Mouse (Mus musculus): Measurements from ENCODE around the gene A630095N17Rik.

The A630095N17Rik gene

GRCm38 (mm10) chr1:75231664-75232152, at the start of gene A630095N17Rik:
Gene A630095N17Rik, minus strand, starts transcription at chr1:75232102.
- DNase-seq (ENCODE audit: low spot score in 2 of 2), result no peak

- no peak for DNase-seq (ENCODE audit: low spot score in 2 of 2)
These were observed 46.3 kb upstream of the A630095N17Rik start, which contains the start of gene Resp18 for GRCm38 (mm10) chr1:75278228-75278627. Gene Resp18, minus strand, starts transcription at chr1:75278415.

DNA sequence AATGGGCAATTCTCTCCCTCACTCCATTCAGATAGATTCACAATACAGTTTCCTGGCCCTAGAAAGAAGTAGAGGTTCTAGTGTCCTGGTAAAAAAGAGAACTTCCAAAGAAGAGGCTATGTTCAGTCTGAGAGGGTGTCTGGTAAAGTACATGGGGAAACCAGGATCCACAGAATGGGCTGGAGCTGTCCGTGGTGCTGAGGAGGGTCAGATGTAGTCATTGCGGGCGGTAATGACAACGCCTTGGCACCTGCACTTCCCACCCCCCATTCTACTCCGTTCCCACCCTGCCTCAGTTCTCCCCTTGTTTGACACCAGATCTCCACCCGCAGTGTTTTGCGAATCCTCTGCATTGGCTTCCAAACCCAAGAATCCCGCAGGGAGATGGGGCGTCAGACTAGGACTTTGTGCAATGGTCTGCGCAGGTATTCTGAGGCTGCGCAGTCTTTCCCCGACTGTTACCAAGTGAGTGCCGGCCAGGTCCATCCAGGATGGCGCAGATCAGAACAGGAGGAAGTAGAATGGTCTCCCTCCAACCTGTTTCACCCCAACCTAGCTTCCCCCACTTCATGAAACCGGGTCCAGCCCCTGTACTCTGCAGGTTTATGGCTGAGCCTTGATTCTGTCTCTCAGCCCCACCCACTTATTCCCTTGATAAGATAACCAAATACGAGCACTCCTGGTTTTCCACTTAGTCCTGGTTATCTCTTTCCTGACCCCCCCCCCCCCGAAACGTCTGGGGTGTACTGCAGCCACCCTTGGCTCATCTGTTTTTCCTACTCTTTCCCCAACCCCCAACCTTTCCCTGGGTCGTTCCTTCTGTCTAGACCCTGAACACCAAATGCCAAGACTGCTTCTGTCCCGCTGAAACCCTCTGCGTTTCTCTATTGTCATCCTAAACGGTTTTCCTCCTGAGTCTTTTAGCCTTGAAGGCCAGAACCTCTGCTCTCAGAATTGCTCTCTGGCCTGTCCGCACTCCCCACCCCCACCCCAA, 45.6 kb upstream of the A630095N17Rik start:
- no peak for DNase-seq (ENCODE audit: low spot score in 2 of 2)

- peak; percentile 85 to 88 for DNase-seq (ENCODE audit: low spot score in 2 of 2)
These were observed 32.4 kb upstream of the A630095N17Rik start, which contains the start of gene Ptprn for GRCm38 (mm10) chr1:75264091-75264880. Gene Ptprn, minus strand, starts transcription at chr1:75264502.

DNA sequence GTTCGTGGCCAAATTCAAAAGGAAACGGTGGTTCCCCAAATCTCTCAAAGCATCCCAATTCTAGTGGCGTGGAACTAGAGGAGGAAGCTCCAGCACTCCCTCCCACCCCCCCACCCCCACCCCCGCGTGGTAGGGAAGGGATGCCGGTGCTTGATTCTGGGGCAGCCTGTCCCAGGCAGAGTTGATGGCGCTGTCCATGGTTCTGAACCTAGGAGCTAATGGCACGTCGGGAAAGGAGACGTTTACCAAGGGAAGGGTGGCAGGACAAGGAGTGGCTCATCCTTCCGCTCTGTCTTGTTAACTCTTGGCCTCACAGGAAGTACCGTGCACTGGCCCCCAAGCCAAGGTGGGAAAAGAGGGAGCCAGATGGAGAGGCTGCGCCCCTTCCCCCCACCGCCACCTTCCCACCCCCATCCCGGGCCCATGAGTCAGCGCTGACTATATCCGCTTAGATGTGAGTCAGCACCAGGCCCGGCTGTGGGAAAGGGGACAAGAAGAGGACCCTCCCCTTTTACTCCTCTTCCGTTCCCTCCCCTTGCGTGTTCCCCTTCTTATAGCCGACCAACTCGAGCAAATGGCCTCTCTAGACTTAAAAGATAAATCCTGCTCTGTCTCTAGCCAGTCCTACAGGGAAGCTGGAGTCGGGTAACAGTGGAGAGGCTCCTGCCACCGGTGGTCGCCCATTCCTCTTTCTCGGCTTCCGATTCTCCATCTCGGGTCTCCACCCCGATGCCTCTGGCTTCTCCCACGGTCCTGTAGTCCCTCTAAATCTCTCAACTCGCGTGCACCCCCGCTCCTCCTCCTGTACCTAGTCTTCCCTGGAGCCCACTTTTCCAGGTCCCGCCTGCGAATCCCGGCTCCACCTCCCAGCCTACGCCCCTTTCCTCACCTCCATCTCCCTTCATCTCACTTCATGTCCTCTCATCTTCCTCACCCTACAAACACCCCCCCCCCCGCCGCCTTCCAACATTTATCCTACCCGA, 31.4 kb upstream of the A630095N17Rik start:
- DNase-seq (ENCODE audit: low spot score in 2 of 2), result peak; percentile 70 to 72

GRCm38 (mm10) chr1:75261278-75261677, 29.4 kb upstream of the A630095N17Rik start:
- DNase-seq (ENCODE audit: low spot score in 2 of 2), result no peak

DNA sequence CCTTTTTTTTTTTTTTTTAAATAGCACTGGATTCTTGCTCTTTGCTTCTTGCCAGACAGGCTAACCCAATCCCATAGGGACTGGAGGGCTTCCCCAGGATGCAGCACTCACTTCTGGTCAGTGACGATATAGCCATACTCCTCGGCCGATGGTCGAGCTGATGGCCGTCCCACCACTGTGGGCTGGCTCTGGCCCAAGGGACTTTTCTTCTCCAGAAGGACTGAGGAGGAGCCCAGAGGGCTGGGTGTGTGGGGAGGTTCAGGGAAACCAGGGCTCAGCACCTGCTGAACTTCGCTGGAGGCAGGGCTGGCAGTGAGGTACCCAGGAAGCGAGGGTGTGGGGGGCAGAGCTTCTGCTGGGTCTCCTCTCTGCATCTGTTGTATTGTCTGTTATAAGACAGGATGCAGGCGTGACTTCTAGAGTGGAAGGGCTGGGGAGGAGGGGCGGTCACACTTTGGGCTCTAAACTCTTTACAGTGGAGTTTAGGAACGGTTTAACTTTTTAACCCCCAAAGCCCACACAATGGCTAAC, 23.7 kb upstream of the A630095N17Rik start:
- no peak for DNase-seq (ENCODE audit: low spot score in 2 of 2)

DNA sequence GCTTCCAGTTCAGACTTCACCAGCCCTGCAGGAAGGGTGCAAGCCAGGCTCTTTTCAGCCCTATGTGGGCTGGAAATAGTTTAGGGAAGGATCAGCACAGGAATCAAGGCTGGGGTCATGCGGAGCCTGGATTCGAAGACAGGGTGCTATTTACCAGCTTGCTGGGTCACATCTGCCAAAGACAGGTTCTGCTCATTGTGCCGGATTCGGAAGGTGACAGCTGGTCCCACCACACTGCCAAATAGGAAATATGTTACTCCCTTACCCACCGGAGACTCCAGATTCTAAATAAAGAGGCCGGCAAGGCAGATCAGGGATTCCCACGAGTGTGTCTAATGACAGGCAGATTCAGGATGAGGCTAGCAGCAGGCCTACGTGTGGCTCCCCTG, 22.7 kb upstream of the A630095N17Rik start:
- no peak for DNase-seq (ENCODE audit: low spot score in 2 of 2)

- peak; percentile 92 to 93 for DNase-seq (ENCODE audit: low spot score in 2 of 2)
These were observed 22.1 kb upstream of the A630095N17Rik start for GRCm38 (mm10) chr1:75253849-75254624.

- DNase-seq (ENCODE audit: low spot score in 2 of 2), result no peak
These were observed 21.1 kb upstream of the A630095N17Rik start for GRCm38 (mm10) chr1:75253029-75253428.

GRCm38 (mm10) chr1:75252308-75252707, 20.4 kb upstream of the A630095N17Rik start:
- no peak for DNase-seq (ENCODE audit: low spot score in 2 of 2)

DNA sequence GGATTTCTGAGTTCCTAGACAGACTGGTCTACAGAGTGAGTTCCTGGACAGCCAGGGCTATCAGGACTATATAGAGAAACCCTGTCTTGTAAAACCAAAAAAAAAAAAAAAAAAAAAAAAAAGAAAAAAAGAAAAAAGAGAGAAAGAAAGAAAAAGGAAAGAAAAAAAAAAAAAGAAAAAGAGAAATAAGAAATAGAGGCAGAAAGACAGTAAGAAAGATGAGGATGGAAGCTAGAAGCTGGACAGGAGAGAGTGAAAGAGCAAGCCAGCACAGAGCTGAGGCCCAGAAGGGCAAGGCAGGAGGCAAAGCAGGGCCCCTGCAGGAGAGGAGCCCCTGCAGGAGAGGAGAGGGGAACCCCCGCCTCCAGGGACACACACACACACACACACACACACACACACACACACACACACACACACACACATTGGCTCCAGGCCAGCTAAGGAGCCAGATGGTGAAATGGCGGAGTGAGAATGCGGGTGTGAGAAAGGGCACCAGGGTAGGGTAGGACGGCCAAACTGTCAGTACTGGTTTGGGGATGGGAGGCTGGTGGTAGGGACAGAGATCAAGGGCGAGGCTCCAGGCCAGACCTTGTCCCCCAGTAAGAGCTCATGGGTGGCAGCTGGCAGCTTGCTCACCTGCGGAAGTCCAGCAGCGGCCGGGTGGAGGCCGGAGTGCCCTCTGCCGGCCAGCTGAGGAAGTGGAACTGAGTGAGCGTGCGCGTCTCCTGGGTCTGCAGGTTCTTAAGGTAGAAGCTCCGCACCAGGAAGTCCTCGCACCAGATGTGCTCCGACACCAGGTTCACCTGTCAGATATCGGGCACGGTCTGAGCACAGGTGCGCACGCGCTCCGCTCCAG, 19.4 kb upstream of the A630095N17Rik start:
- peak; percentile 74 to 75 for DNase-seq (ENCODE audit: low spot score in 2 of 2)

GRCm38 (mm10) chr1:75250498-75250897, 18.6 kb upstream of the A630095N17Rik start:
- no peak for DNase-seq (ENCODE audit: low spot score in 2 of 2)

- DNase-seq (ENCODE audit: low spot score in 2 of 2), result no peak
These were observed 16.3 kb upstream of the A630095N17Rik start for GRCm38 (mm10) chr1:75248041-75248772.

GRCm38 (mm10) chr1:75247071-75247930, 15.4 kb upstream of the A630095N17Rik start:
- DNase-seq (ENCODE audit: low spot score in 2 of 2), result no peak

- DNase-seq (ENCODE audit: low spot score in 2 of 2), result peak; percentile 62 to 75
These were observed 12.9 kb upstream of the A630095N17Rik start for GRCm38 (mm10) chr1:75244836-75245235.

DNA sequence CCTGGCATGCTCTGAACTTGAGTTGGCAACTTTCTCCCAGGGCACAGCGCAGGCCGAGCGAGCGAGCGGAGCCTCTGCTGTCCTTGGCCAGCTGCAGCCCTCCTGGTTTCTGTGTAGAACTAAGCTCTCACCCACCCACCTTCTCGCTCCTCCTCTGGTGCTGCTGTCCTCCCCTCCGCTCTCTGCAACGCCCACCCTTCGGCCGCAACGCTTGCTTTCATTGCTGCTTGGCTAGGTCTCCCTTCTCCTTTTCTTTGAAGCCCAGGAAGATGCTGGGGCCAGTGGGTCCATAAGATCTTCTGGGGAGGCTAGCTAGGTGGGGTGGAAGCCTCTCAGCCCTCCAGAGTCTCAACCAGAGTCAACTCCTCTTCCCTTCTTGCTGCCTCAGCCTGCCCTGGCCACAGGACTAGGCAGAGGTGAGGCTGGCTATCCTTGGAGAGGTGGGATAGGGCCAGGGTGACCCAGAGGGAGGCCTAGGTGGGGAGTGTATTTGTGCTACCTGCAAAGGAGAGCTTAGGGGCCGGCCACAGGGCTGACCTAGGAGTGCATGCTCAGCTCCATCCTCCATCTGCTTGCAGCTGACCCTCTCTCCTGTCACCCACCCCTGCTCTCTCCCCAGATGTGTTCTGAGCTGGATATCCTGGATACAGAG, 12.4 kb upstream of the A630095N17Rik start:
- no peak for DNase-seq (ENCODE audit: low spot score in 2 of 2)
